Mouse (Mus musculus): ENCODE results near the gene Syvn1. TPM values are rescaled to one million over a fixed set of nuclear protein-coding genes. Genes with fewer than 3 reads are reported as not detected.

The Syvn1 gene
- total RNA-seq (2014; rRNA removed), result 27.6 and 34.1 TPM in 2 replicates
- 26.8 and 29.8 TPM in 2 replicates for polyA plus RNA-seq (2015; fragmentation: Nextera tagmentation; extraction: Ambion mirVana)

DNA sequence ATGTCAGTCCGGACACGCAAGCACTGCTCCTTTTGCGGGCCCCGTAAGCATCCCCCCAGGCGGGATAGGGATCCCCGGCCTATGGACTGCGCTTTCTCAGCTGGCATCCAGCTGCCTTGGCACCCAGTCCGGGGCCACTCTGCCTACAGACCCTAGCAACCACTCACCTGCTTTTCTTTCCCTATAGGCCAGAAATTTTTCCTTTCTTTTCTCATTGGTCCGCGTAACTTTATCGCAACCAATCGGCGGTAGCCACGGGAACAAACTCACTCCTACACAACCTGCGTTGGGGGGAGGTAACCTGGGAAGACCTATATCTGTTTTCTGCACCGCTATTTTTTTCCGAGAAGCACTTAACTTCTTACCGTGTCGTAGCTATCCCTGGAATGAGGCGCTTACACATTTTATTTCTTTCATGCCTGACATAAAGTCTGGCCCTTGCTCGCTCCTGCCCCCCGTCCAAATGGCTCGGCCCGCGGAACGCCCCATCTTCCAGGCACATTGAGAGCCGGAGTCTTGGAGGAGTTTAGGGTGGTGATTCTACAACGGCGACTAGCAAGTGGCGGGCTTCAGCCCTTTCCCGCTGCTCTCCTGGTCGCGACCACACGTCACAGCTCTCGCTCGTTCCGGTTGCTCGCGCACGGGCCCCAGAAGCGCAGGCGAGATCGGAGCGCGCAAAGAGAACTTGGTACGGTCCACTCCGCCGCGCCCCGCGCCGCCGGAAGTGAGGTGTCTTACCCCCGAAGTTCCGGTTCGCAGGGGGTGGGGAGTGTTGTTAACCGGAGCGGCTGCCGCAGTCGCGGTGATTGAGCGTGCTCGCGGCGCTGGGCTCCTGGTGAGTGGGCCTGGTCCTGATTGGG is at the start of gene Syvn1:
Gene Syvn1, plus strand, starts transcription at position 283 of the 860 bp plus-strand sequence.
- H3K27ac ChIP-seq, result peak within 1 kb of the TSS; percentile 99
- peak within 1 kb of the TSS; percentile 97 for H3K4me2 ChIP-seq (ENCODE audit: low read depth, low read length)
- under 1% methylated on average over 65 of the region's 65 CpGs for WGBS
- peak within 1 kb of the TSS; percentile 87 for H3K4me3 ChIP-seq (ENCODE audit: low read length)
- DNase-seq (ENCODE audit: low spot score) (peak; percentile 96), ATAC-seq (peak; percentile 92)
- peak; percentile 16; the same call in 1 of the 2 replicates for TF ChIP-seq CTCF (IDR thresholded peaks at IDR 0.05; ENCODE audit: low read depth)
- H3K4me1 ChIP-seq (ENCODE audit: insufficient read depth, low read length), result peaks cover 13% of the 10 kb centered on the region
- H3K9ac ChIP-seq (replicated peaks; ENCODE audit: low read length), result peak within 1 kb of the TSS; percentile 74
- H3K27me3 ChIP-seq (ENCODE audit: insufficient read depth, low read length), result no peaks in the 10 kb centered on the region
- no peaks in the 10 kb centered on the region for H3K9me3 ChIP-seq (ENCODE audit: low read length)
- H3K36me3 ChIP-seq (ENCODE audit: insufficient read depth, low read length), result peaks cover 31% of the 10 kb centered on the region

DNA sequence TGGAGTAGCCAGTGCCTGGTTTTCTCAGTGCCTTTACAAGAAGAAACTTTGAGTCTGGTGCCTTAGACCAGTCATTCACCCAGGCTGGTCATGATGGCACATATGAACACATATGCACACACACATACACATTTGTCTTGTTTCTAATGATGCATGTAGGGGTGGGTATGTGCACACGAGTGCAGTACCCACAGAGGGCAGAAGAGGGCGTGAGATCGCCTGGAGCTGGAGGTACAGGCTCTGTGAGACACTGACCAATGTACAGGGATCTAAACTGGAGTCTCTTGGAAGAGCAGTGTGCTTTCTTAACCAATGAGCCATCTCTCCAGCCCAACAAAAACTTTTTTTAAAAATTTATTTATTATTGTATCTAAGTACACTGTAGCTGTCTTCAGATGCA is 48.2 kb upstream of the Syvn1 start:
- Histone ChIP-seq H3K4me2 (ENCODE audit: low read depth, low read length) (no peak overlapping the region), H3K4me1 (ENCODE audit: insufficient read depth, low read length) (no peaks in the 10 kb centered on the region), H3K27ac (no peak overlapping the region), H3K27me3 (ENCODE audit: insufficient read depth, low read length) (no peaks in the 10 kb centered on the region), H3K4me3 (ENCODE audit: low read length) (no peak overlapping the region), H3K9ac (replicated peaks; ENCODE audit: low read length) (no peak overlapping the region), H3K36me3 (ENCODE audit: insufficient read depth, low read length) (no peaks in the 10 kb centered on the region), H3K9me3 (ENCODE audit: low read length) (no peaks in the 10 kb centered on the region)
- WGBS, result 82% methylated on average over 3 of the region's 3 CpGs
- no peak for TF ChIP-seq CTCF (IDR thresholded peaks at IDR 0.05; ENCODE audit: low read depth)
- ATAC-seq (no peak), DNase-seq (ENCODE audit: low spot score) (no peak)

DNA sequence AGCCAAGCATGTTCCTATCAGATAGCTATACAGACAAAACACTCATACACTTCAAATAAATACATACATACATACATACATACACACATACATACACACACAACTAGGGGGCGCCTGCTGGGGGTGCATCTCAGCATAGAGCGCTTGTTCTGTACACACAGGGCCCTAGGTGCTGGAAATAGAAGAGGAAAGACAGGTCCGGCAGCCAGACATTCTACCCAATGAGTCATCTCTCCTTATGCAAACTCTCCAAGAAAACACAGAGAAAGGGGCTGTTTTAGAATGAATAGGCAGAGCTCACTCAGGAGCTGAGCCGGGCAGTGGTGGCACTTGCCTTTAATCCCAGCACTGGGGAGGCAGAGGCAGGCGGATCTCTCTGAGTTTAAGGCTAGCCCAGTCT is 46.4 kb upstream of the Syvn1 start:
- no peak for TF ChIP-seq CTCF (IDR thresholded peaks at IDR 0.05; ENCODE audit: low read depth)
- no peaks in the 10 kb centered on the region for H3K36me3 ChIP-seq (ENCODE audit: insufficient read depth, low read length)
- no peak overlapping the region for H3K9ac ChIP-seq (replicated peaks; ENCODE audit: low read length)
- DNase-seq (ENCODE audit: low spot score) (no peak), ATAC-seq (no peak)
- no peak overlapping the region for H3K4me3 ChIP-seq (ENCODE audit: low read length)
- no peak overlapping the region for H3K4me2 ChIP-seq (ENCODE audit: low read depth, low read length)
- no peak overlapping the region for H3K27ac ChIP-seq
- no peaks in the 10 kb centered on the region for H3K9me3 ChIP-seq (ENCODE audit: low read length)
- H3K27me3 ChIP-seq (ENCODE audit: insufficient read depth, low read length), result no peaks in the 10 kb centered on the region
- no peaks in the 10 kb centered on the region for H3K4me1 ChIP-seq (ENCODE audit: insufficient read depth, low read length)
- WGBS, result 79% methylated on average over 5 of the region's 5 CpGs

DNA sequence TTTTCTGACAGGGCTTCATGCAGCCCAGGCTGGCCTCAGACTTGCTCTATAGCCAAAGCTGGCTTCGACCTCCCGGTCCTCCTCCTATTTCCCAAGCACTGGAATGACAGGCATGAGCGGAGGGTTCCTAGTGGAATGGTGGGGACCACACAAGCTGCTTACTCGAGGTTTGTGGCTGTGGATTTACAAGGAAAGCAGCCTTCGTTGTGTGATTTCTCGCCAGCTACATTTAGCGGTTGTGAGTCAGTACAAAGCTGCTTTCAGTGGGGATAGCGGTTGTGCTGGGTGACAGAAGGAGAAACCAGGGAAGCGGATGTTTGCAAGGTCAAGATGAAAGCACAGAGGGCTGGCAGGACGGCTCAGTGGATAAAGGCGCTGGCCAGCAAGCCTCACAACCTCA is 40.8 kb upstream of the Syvn1 start:
- no peaks in the 10 kb centered on the region for H3K9me3 ChIP-seq (ENCODE audit: low read length)
- no peak for ATAC-seq
- H3K27ac ChIP-seq, result no peak overlapping the region
- TF ChIP-seq CTCF (IDR thresholded peaks at IDR 0.05; ENCODE audit: low read depth), result no peak
- H3K36me3 ChIP-seq (ENCODE audit: insufficient read depth, low read length), result no peaks in the 10 kb centered on the region
- H3K27me3 ChIP-seq (ENCODE audit: insufficient read depth, low read length), result no peaks in the 10 kb centered on the region
- DNase-seq (ENCODE audit: low spot score), result no peak
- no peaks in the 10 kb centered on the region for H3K4me1 ChIP-seq (ENCODE audit: insufficient read depth, low read length)
- no peak overlapping the region for H3K4me3 ChIP-seq (ENCODE audit: low read length)
- no peak overlapping the region for H3K9ac ChIP-seq (replicated peaks; ENCODE audit: low read length)
- H3K4me2 ChIP-seq (ENCODE audit: low read depth, low read length), result no peak overlapping the region
- WGBS, result 61% methylated on average over 11 of the region's 11 CpGs

DNA sequence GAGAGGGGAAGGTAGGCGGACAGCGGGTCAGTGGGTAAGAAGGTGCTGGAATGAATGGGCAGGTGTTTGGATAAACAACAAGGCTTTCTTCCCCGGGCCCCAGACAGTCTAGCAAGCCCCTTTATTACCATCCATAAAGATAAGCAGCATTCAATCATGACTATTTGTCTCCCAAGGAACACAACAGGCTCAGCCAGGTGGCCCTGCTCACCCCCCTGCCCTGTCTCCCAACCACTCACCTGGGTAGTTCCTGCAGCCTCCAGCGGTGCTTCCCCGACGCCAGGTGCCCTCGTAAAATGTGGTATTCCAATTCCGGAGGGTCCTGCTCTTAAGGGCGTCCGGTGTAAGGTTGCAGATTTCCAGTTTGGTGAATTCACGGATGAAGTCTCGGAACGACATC is 39.4 kb upstream of the Syvn1 start:
- DNase-seq (ENCODE audit: low spot score) (no peak), ATAC-seq (no peak)
- 95% methylated on average over 13 of the region's 13 CpGs for WGBS
- H3K4me1 ChIP-seq (ENCODE audit: insufficient read depth, low read length), result no peaks in the 10 kb centered on the region
- no peak overlapping the region for H3K4me3 ChIP-seq (ENCODE audit: low read length)
- H3K9me3 ChIP-seq (ENCODE audit: low read length), result no peaks in the 10 kb centered on the region
- H3K4me2 ChIP-seq (ENCODE audit: low read depth, low read length), result no peak overlapping the region
- H3K36me3 ChIP-seq (ENCODE audit: insufficient read depth, low read length), result no peaks in the 10 kb centered on the region
- H3K27ac ChIP-seq, result no peak overlapping the region
- TF ChIP-seq CTCF (IDR thresholded peaks at IDR 0.05; ENCODE audit: low read depth), result no peak
- H3K9ac ChIP-seq (replicated peaks; ENCODE audit: low read length), result no peak overlapping the region
- no peaks in the 10 kb centered on the region for H3K27me3 ChIP-seq (ENCODE audit: insufficient read depth, low read length)

DNA sequence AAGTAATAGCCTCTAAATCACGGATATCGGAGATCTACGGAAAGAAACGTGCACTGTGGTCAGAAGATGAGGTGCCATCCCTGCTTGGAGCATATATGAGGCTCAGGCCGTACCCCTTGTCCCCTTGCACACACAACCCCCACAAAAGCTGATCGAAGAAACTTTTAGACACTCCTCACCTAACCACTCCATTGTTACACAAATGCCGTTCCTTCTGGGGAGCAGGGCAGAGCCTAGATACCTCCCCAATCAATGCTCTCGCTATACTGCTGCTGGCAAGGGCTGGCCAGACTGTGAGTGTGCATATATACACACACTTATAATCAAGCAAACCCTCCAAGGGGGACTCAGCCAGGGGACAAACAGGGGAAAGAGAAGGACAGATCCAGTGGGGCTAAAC is 37.2 kb upstream of the Syvn1 start:
- Histone ChIP-seq H3K4me2 (ENCODE audit: low read depth, low read length) (no peak overlapping the region), H3K36me3 (ENCODE audit: insufficient read depth, low read length) (no peaks in the 10 kb centered on the region), H3K4me3 (ENCODE audit: low read length) (no peak overlapping the region), H3K27me3 (ENCODE audit: insufficient read depth, low read length) (no peaks in the 10 kb centered on the region), H3K9me3 (ENCODE audit: low read length) (no peaks in the 10 kb centered on the region), H3K4me1 (ENCODE audit: insufficient read depth, low read length) (no peaks in the 10 kb centered on the region), H3K9ac (replicated peaks; ENCODE audit: low read length) (no peak overlapping the region), H3K27ac (no peak overlapping the region)
- no peak for DNase-seq (ENCODE audit: low spot score)
- 71% methylated on average over 8 of the region's 8 CpGs for WGBS
- TF ChIP-seq CTCF (IDR thresholded peaks at IDR 0.05; ENCODE audit: low read depth), result no peak
- no peak for ATAC-seq

DNA sequence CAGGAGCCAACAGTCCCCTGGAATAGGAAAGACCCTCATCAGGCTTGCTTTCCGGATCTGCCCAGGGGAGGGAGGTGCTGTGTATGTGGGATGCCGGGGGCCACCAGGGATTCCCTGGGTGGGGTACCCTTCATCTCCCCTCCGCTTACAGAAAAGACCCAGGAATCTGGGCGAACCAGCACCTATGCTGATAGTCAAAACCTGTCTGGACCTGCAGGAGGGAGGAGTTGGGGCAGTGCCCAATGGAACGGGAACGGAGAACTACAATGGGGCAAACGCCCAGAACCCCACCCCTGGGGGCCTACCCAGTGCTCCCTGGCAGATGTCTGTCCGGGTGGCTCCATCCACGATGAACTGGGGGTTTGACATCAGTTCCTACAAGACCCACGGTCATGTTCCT is 32.7 kb upstream of the Syvn1 start:
- 86% methylated on average over 10 of the region's 10 CpGs for WGBS
- no peaks in the 10 kb centered on the region for H3K9me3 ChIP-seq (ENCODE audit: low read length)
- ATAC-seq (no peak), DNase-seq (ENCODE audit: low spot score) (no peak)
- no peaks in the 10 kb centered on the region; the same call in 1 of the 2 replicates for H3K27me3 ChIP-seq (ENCODE audit: insufficient read depth, low read length)
- no peaks in the 10 kb centered on the region for H3K36me3 ChIP-seq (ENCODE audit: insufficient read depth, low read length)
- H3K27ac ChIP-seq, result no peak overlapping the region
- H3K4me2 ChIP-seq (ENCODE audit: low read depth, low read length), result no peak overlapping the region
- peaks cover 4% of the 10 kb centered on the region; the same call in 1 of the 2 replicates for H3K4me1 ChIP-seq (ENCODE audit: insufficient read depth, low read length)
- H3K4me3 ChIP-seq (ENCODE audit: low read length), result no peak overlapping the region
- TF ChIP-seq CTCF (IDR thresholded peaks at IDR 0.05; ENCODE audit: low read depth), result no peak
- H3K9ac ChIP-seq (replicated peaks; ENCODE audit: low read length), result no peak overlapping the region
